Mouse (Mus musculus) hindbrain, embryonic 16.5 days (tissue): ENCODE results near the gene Rnf34. TPM values are rescaled to one million over a fixed set of nuclear protein-coding genes. Genes with fewer than 3 reads are reported as not detected.

Experiments used
- ATAC-seq: fragments of 200-750 bp; cut with Nextera tagmentation; 2 replicates; pipeline ENCODE4 v1.8.0; 2017; ENCODE audit warnings: moderate TSS enrichment, moderate library complexity
- H3K27ac ChIP-seq: fragments of 300-500 bp; sonication (generic); 2 replicates; pipeline ENCODE4 v1.5.1; 2014; ENCODE audit warnings: low read depth, mild to moderate bottlenecking, control low read depth, low read length, moderate library complexity
- H3K27me3 ChIP-seq: fragments of 300-500 bp; sonication (generic); replicated peaks from 2 replicates; pipeline ENCODE4 v1.6.1; 2014; ENCODE audit warnings: low read length; ENCODE audit not compliant: control insufficient read depth, insufficient read depth
- H3K36me3 ChIP-seq: fragments of 300-500 bp; sonication (generic); 2 replicates; pipeline ENCODE4 v1.6.1; 2014; ENCODE audit warnings: mild to moderate bottlenecking, low read length, moderate library complexity, mixed read lengths; ENCODE audit not compliant: control insufficient read depth, insufficient read depth
- H3K4me1 ChIP-seq: fragments of 300-500 bp; sonication (generic); 2 replicates; pipeline ENCODE4 v1.6.1; 2014; ENCODE audit warnings: low read depth, low read length; ENCODE audit not compliant: control insufficient read depth, insufficient read depth
- H3K4me2 ChIP-seq: fragments of 300-500 bp; sonication (generic); 2 replicates; pipeline ENCODE4 v1.6.1; 2014; ENCODE audit warnings: mild to moderate bottlenecking, low read length, control low read depth, moderate library complexity
- H3K4me3 ChIP-seq: fragments of 300-500 bp; sonication (generic); 2 replicates; pipeline ENCODE4 v1.5.1; 2014; ENCODE audit warnings: mild to moderate bottlenecking, low read length, control low read depth, moderate library complexity
- H3K9ac ChIP-seq: fragments of 300-500 bp; sonication (generic); 2 replicates; pipeline ENCODE4 v1.6.1; 2014; ENCODE audit warnings: low read depth, mild to moderate bottlenecking, control low read depth, low read length, moderate library complexity
- H3K9me3 ChIP-seq: fragments of 300-500 bp; sonication (generic); 2 replicates; pipeline ENCODE4 v1.6.1; 2014; ENCODE audit warnings: mild to moderate bottlenecking, low read length, moderate library complexity; ENCODE audit not compliant: control insufficient read depth
- WGBS: fragments of 180-500 bp; shearing (Covaris S2); extraction: QIAGEN DNeasy Blood & Tissue Kit; methylation state at CpG from one replicate; pipeline ENCODE4 v1.1.7; 2014; 5-methylcytosine and 5-hydroxymethylcytosine counted together
- polyA plus RNA-seq: library from polyadenylated mRNA; unstranded; fragments of >200 nt; fragmentation: Nextera tagmentation; extraction: Ambion mirVana; gene quantifications from 2 replicates; pipeline ENCODE4 v1.2.1, GENCODE M21; 2015

Rnf34 gene
- polyA plus RNA-seq, 1 experiment from 2014 or later, result 52.2 TPM

DNA sequence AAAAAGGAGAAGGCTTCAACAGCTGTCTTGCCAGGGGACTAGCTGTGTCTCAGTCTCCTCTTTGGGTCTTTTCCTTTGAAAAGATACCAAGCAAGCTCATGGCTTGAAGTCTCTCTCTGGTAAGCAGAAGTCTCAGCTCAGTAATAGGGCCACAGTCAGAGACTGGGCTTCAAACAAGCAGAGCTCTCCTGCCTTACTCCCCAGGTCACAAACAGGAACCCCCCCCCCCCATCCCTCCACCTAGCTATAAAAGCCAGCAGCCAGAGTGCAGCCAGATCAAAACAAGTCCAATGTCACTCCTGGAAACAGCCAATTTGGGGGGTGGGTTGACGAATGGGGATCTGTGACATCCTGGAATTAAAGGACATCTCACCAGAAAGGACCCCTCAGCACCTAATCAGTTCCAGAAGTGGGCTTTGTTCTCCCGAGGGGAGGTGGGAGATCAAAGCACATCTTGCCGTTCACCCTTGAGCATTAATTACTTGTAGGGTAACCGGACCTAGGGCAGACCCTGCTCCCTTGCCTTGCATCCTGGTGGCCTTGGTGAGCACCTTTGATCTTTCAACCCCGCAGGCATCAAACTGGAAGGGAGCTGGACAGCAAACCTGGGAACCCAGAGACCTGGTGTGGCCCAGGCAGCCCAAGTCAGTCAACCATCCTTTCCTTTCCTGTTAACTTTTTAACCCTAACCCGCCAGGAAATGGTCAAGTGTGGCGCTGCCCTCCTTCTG, 68.3 kb downstream of the Rnf34 start:
- no peak overlapping the region for H3K4me2 ChIP-seq
- H3K9ac ChIP-seq, result no peak overlapping the region
- no peaks in the 10 kb centered on the region for H3K36me3 ChIP-seq
- H3K4me3 ChIP-seq, result no peak overlapping the region
- 65% methylated on average over 7 of the region's 7 CpGs for WGBS
- no peaks in the 10 kb centered on the region for H3K27me3 ChIP-seq
- ATAC-seq, result no peak
- H3K4me1 ChIP-seq, result no peaks in the 10 kb centered on the region
- no peaks in the 10 kb centered on the region for H3K9me3 ChIP-seq
- no peak overlapping the region for H3K27ac ChIP-seq

DNA sequence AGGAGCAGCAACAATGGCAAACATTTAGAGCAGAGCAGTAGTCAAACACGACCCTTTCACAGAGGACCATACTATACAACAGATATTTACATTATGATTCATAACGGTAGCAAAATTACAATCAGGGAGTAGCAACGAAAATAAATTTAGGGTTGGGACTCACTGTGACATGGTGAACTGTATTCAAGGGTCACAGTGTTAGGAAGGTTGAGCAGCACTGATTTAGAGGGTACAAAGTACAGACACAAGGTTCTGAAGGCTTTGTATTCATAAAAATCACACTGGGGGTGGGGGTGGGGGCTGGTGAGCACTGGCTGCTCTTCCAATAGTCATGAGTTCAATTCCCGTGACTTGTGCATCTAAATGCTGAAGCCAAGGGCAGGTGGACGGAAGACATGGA, 70.7 kb downstream of the Rnf34 start:
- 84% methylated on average over 5 of the region's 5 CpGs for WGBS
- no peak for ATAC-seq
- Histone ChIP-seq H3K9me3 (no peaks in the 10 kb centered on the region), H3K4me2 (no peak overlapping the region), H3K27ac (no peak overlapping the region), H3K27me3 (no peaks in the 10 kb centered on the region), H3K9ac (no peak overlapping the region), H3K4me3 (no peak overlapping the region), H3K4me1 (no peaks in the 10 kb centered on the region), H3K36me3 (no peaks in the 10 kb centered on the region)

Other genes with a start within 250 kb of the Rnf34 start
- 54.5 and 58.0 TPM in 2 replicates for gene Ift81, start 235.5 kb upstream of the Rnf34 start, polyA plus RNA-seq
- gene P2rx7, start 206.1 kb upstream of the Rnf34 start, polyA plus RNA-seq, result 4.8 and 6.1 TPM in 2 replicates
- 16.7 and 20.8 TPM in 2 replicates for gene P2rx4, start 142.5 kb upstream of the Rnf34 start, polyA plus RNA-seq
- 68.1 and 69.3 TPM in 2 replicates for gene Camkk2, start 70.6 kb upstream of the Rnf34 start, polyA plus RNA-seq
- 495 and 497 TPM in 2 replicates for gene Anapc5, start 28.7 kb upstream of the Rnf34 start, polyA plus RNA-seq
- 88.8 and 99.8 TPM in 2 replicates for gene Kdm2b, start 139.8 kb downstream of the Rnf34 start, polyA plus RNA-seq
- 14.2 TPM in 2 replicates for gene Orai1, start 165.0 kb downstream of the Rnf34 start, polyA plus RNA-seq
- 0.47 and 0.81 TPM in 2 replicates for gene Morn3, start 197.0 kb downstream of the Rnf34 start, polyA plus RNA-seq
- gene Tmem120b, start 218.4 kb downstream of the Rnf34 start, polyA plus RNA-seq, result 17.3 and 19.8 TPM in 2 replicates